Mouse (Mus musculus) lung, adult 2 months (tissue): Measurements from ENCODE around the gene Map7d1.

Source experiments
- CTCF ChIP-seq: fragments of 200-500 bp; IDR thresholded peaks from 2 replicates; pipeline ENCODE4 v1.5.1; 2011; ENCODE audit warnings: mild to moderate bottlenecking, low read length, control low read depth; ENCODE audit not compliant: insufficient read depth
- POLR2A ChIP-seq: fragments of 200-500 bp; IDR thresholded peaks from 2 replicates; pipeline ENCODE4 v1.6.1; 2011; ENCODE audit warnings: low read depth, mild to moderate bottlenecking, control low read depth, low read length, borderline replicate concordance; ENCODE audit errors: extremely low read depth

GRCm38 (mm10) chr4:126203336-126203895 is 52.7 kb downstream of the Map7d1 start:
- no peak for TF ChIP-seq POLR2A
- TF ChIP-seq CTCF = no peak
